Mouse (Mus musculus): ENCODE results near the gene Rtkn2.

DNA sequence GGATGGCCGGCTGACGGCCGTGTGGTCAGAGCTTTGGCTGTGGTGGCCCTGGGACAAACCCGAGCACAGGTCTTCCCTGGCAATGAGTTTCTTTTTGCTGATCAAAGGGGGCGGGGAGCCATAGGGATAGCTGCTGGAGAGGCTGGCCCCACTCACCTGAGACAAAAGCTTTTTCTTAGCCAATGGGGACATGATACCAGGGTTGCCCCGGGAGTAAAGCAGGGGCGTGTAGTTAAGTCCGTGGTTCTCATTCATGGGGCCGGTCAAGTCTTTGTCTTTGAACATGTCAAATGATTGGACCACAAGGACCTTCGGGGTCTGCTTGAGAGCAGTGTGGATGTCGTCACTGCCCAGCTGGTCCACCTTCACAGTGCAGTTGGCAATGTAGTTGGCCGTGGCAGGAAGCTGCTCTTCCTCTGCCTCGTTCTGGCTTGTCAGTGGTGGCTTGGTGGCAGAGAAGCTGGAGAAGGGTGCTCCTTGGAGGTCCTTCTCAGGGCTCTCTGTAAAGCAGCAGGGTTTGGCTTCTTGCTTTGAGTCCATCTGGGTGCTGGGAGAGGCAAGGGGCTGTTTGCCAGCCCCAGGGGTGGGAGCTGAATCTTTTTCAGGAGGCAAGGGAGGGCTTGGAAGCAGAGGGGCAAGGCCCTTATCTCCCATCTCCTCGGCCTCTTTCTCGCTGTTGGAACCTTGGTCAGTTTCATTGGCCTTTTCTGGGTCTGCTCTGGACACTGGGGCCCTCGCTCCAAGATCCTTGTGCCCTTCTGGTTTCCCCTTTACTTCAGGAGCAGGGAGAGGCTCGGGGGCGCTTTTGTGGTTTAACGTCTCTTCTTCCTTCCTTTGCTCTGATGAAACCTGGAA is 118.7 kb downstream of the Rtkn2 start:
- TF ChIP-seq CTCF (IDR thresholded peaks at IDR 0.05; ENCODE audit: borderline replicate concordance, insufficient read depth, low read depth, low read length) (no peak), POLR2A (IDR thresholded peaks at IDR 0.05; ENCODE audit: borderline replicate concordance, insufficient read depth, low read length) (no peak)

All from cerebellum, adult 2 months (tissue).